Mouse (Mus musculus) gastrocnemius, postnatal 36 days (tissue): ENCODE results near the gene Cyp4a29. TPM values are rescaled to one million over a fixed set of nuclear protein-coding genes. Genes with fewer than 3 reads are reported as not detected.
"Not testable (repeated sequence)": the region's sequence is repeated elsewhere in the genome, so short reads cannot be mapped to it uniquely, and the experiment has no call there.

Experiments
- DNase-seq, 2 experiments: peaks; one replicate each; pipeline ENCODE4 v3.0.0; 2022
- intact Hi-C: fragments of 180-260 bp; cut with DNase I; formaldehyde crosslinking; loops from one replicate; pipeline ENCODE4 v1.15.1; 2025
- long read RNA-seq, 2 experiments: library from polyadenylated mRNA; stranded (forward); transcript quantifications; one replicate each; pipeline ENCODE4 v2.0.0; 2021
- total RNA-seq, 2 experiments: library from RNA; stranded (reverse); gene quantifications; 2 replicates each; pipeline ENCODE4 v1.2.3; 2021

Cyp4a29 gene
- total RNA-seq = not detected
- long read RNA-seq, experiment 1 = 0 reads
- long read RNA-seq, experiment 2 = 0 reads

DNA sequence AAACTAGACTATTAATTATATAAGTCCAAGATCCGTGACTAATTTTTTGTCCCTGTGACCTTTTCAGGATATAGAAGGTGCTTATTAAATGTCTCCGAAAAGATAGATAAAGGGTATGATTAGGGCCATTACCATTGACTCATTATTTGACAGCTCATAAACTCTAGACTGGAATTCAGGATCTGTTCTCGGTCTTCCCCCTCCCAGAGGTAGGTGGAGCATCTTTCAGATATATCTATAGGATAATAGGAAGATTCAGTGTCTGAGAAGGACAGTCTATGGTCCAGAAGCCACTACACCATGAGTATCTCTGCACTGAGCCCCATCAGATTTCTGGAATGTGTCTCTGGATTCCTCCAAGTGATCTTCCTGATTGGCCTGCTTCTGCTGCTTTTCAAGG lies at the start of gene Cyp4a29:
Cyp4a29 (plus strand) TSS at position 301 of the 400 bp plus-strand sequence.
- intact Hi-C loops = no loop called here
- DNase-seq = no peak

DNA sequence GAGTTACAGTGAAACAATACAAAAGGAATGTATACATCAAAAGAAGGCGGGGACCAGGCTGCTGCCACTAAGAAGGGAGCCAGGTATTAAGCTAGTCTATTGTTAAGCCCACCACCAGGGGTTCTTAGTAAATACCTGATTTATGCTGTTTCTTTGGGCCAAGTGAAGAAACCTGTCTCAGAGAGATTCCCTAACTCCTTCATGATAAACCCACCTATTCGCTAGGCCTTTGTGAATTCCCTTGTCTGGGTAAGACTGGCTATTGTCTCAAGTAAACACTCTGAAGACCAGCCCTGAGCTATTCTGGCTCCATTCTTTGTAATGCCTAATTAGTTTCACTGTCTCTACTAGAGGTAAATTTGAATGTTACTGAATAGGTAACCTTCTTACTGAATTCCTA lies 9.0 kb upstream of the Cyp4a29 start:
- intact Hi-C loops, DNase-seq: not testable (repeated sequence)

DNA sequence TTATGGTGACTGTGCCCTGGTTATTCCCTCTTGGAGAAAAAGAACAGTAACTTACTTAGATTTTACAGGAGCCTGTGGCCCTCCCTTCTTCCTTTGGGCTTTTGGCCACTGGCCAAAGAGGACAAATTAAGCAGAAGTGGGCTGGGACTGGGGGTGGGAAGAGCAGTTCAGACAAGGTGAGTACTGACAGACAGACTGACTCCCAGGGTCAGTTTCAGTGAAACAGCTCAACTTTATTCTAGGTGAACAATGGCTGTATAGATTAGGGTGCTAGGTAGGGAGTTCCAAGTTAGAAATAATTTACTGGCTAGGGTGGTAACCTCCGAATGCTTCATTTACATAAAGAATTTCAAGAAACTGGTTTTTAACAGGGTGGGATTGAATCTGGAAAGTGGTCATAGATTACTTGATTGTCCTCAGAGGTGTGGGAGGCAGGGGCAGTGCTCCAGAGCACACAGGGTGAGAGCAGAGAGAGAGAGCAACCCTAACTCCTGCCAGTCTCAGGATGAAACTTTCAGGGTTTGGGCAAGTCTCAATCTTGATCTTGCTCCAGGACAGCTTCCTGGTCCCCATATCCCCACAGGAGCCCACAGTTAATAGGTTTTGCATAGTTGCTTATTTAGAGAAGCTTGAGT lies 5.3 kb upstream of the Cyp4a29 start:
- intact Hi-C loops = no loop called here
- DNase-seq = no peak

DNA sequence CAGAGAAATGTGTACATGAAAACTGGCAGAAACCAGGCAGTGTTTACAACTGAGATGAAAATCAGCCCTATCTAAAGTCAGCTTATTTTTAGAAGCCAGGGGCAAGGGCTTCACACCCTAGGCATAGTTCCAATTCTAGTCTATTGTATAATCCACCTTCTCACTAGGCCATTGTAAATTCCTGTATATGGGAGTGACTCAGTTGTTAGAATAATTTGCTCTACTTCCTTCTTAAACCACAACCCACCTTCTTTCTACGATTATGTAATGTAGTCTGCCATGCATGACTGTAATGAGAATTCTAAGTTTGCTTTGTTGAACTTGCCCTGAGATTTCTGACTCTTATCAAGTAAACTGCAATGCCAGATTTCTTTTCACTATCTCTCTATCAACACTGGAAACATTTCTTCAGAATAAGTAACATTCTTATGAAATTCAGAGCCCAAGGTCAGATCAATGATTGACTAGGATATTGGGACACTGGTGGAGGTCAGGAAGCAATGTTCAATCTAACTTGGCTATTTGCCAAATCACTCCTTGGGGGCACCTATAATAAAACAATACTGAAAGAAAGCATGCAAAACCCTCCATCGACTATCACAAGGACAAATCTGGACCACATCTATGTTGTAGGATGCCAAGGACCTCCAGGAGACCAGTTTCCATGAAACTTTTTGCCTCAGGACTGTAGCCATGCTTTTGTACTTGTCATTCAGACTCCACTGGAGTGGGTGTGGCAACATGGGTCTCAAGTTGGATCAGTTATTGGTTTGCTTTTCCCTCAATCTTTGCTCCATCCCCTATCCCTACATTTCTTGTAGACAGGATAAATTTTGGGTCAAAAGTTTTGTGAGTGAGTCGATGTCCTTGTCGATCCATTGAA lies 23.0 kb downstream of the Cyp4a29 start:
- DNase-seq, intact Hi-C loops: not testable (repeated sequence)

DNA sequence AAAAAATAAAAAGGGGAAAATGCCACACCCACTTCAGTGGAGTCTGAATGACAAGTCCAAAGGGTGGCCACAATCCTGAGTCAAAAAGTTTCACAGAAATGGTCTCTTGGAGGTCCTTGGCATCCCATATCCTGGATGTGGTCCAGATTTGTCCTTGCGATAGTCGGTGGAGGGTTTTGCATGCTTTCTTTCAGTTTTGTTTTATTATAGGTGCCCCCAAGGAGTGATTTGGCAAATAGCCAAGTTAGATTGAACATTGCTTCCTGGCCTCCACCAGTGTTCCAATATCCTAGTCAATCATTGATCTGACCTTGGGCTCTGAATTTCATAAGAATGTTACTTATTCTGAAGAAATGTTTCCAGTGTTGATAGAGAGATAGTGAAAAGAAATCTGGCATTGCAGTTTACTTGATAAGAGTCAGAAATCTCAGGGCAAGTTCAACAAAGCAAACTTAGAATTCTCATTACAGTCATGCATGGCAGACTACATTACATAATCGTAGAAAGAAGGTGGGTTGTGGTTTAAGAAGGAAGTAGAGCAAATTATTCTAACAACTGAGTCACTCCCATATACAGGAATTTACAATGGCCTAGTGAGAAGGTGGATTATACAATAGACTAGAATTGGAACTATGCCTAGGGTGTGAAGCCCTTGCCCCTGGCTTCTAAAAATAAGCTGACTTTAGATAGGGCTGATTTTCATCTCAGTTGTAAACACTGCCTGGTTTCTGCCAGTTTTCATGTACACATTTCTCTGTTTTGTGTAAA lies 36.5 kb downstream of the Cyp4a29 start:
- DNase-seq, intact Hi-C loops: not testable (repeated sequence)

DNA sequence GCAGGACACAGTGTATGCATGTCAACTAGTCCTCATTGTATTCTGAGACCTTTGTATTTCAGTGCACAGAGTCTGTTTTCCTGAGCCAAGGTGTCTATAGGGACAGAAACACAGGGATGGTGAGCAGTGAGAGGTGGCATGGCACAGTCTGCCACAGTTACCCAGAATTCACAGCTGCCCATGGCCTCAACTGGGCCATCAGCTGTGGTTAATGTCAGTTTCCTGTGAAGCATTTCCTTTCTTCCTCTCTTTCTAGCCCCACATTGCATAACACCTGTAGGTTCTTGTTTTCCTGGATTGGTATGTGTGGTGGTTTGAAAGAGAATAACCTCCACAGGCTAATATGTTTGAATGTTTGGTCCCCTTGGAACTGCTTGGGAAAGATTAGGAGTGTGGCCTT lies 38.5 kb downstream of the Cyp4a29 start:
- intact Hi-C loops = no loop called here

DNA sequence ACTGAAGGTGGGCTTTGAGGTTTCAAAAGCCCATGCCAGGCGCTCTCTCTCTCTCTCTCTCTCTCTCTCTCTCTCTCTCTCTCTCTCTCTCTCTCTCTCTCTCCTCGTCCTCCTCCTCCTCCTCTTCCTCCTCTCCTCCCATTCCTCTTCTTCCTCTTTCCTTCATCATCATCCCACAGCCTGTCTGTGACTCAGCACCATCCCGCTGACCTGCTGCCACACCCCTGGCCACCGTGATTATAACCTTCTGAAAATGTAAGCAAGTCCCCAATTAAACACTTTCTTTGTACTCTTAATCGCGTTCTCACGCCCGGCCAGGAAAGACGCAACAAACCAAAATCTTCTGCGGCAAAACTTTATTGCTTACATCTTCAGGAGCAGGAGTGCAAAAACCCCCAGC lies 38.9 kb downstream of the Cyp4a29 start:
- intact Hi-C loops, DNase-seq: not testable (repeated sequence)

More for the DNA sequence above, 38.5 kb downstream of the Cyp4a29 start:
- no peak for DNase-seq

DNA sequence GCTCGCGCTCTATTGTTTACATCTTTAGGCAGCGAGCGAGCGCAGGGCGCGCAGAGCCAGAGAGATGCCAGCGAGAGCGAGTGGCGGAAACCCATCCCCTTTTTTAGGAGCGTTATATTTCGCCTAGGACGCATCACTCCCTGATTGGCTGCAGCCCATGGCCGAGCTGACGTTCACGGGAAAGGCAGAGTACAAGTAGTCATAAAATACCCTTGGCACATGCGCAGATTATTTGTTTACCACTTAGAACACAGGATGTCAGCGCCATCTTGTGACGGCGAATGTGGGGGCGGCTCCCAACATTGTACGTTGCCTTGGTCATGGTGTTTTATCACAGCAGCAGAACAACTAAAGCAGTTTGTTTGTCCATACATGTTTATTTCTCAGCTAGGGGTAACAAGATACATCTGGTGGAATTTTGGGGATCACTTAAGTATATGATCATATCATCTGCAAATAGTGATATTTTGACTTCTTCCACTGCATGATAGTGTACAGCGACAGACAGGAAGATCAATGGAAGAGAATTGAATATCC lies 39.4 kb downstream of the Cyp4a29 start:
- DNase-seq, intact Hi-C loops: not testable (repeated sequence)

DNA sequence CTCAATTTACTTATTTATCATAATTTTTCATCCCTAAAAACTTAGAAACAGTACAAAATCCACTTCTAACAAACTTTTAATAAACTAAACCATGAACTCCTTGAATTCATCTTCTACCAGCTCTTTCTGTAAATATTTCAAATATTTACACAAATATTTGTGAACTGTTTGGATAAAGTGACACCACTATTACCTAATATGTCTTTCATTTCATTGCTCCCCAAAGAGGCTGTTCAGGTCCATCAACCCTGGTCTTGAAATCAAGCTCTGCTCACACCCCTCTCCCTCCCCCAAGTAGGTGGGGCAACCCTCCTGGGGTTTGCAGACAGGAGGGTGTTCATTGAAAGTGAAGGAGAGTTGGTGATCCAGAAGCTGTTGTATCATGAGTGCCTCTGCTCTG lies 56.9 kb downstream of the Cyp4a29 start, which contains the start of gene Cyp4a12a:
Cyp4a12a (plus strand) TSS at position 301 of the 400 bp plus-strand sequence.
- DNase-seq, intact Hi-C loops: not testable (repeated sequence)

Other genes starting within 250 kb of the Cyp4a29 start
- under 1 TPM; 0.10 to 0.23 TPM for gene Stil, start 241.9 kb upstream of the Cyp4a29 start, total RNA-seq
- gene Tal1, start 185.7 kb upstream of the Cyp4a29 start, total RNA-seq = 1 to 10 TPM; 1.2 TPM
- not detected for gene Pdzk1ip1, start 153.4 kb upstream of the Cyp4a29 start, total RNA-seq
- not detected for gene Cyp4x1, start 107.8 kb upstream of the Cyp4a29 start, total RNA-seq
- not detected for gene Cyp4a12a, start 57.0 kb downstream of the Cyp4a29 start, total RNA-seq
- gene Cyp4a12b, start 169.5 kb downstream of the Cyp4a29 start, total RNA-seq = not detected
- not detected for gene Cyp4a30b, start 210.5 kb downstream of the Cyp4a29 start, total RNA-seq